Mouse (Mus musculus): ENCODE results near the gene Extl1.

Extl1 gene

GRCm38 (mm10) chr4:134314081-134314655 lies 69.5 kb downstream of the Extl1 start:
- DNase-seq (ENCODE audit: low spot score in 2 of 2), result no peak

- DNase-seq (ENCODE audit: low spot score in 2 of 2), result no peak
These were observed 70.7 kb downstream of the Extl1 start for GRCm38 (mm10) chr4:134312901-134313300.

GRCm38 (mm10) chr4:134312341-134312740 lies 71.3 kb downstream of the Extl1 start:
- no peak for DNase-seq (ENCODE audit: low spot score in 2 of 2)

- no peak for DNase-seq (ENCODE audit: low spot score in 2 of 2)
These were observed 71.9 kb downstream of the Extl1 start for GRCm38 (mm10) chr4:134311784-134312183.

GRCm38 (mm10) chr4:134310656-134311055 lies 73.0 kb downstream of the Extl1 start:
- DNase-seq (ENCODE audit: low spot score in 2 of 2), result no peak

GRCm38 (mm10) chr4:134310106-134310505 lies 73.5 kb downstream of the Extl1 start:
- DNase-seq (ENCODE audit: low spot score in 2 of 2), result no peak

- DNase-seq (ENCODE audit: low spot score in 2 of 2), result peak in 1 of 2 experiments; percentile 19
These were observed 76.1 kb downstream of the Extl1 start for GRCm38 (mm10) chr4:134307367-134308072.

- DNase-seq (ENCODE audit: low spot score in 2 of 2), result no peak
These were observed 76.7 kb downstream of the Extl1 start for GRCm38 (mm10) chr4:134306963-134307362.

Data from natural killer cell, adult 2 months (primary cell).